Mouse (Mus musculus): Measurements from ENCODE around the gene Tmem106a.

DNA sequence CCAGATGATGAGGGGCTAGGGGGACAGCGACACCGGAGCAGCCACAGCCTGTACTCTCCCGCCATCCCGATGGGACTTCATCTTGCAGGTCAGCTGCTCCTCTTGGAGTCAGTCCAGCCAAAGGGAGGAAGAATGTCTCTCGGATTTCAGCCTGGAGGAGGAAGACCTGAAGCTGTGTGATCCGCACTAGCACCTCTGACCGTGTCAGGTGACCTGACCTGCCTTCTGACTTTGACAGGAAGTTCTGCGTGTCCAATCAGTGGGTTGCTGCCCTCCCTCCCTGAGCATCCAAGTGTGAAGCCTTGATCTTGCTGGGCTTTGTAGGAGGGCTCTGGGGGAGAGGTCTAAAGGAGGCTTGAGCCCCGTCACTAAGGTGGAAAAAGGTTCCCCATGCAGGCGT is 53.6 kb downstream of the Tmem106a start:
- TF ChIP-seq CTCF (IDR thresholded peaks at IDR 0.05; ENCODE audit: extremely low read depth, insufficient read length, insufficient replicate concordance, low read depth, low read length) (no peak), POLR2A (IDR thresholded peaks at IDR 0.05; ENCODE audit: low read depth, low read length) (no peak)

Data from small intestine, adult 2 months (tissue).